Mouse (Mus musculus): ENCODE data around the gene Fasn. TPM values are rescaled to one million over a fixed set of nuclear protein-coding genes. Genes with fewer than 3 reads are reported as not detected.
A peak's percentile ranks its signal among the peaks of the same experiment; 100 is the strongest.

Gene Fasn
- polyA plus RNA-seq, 1 experiment from 2014 or later = 74.2 TPM

GRCm38 (mm10) chr11:120808010-120808409 lies 16.3 kb downstream of the Fasn start:
- no peaks in the 10 kb centered on the region for H3K27me3 ChIP-seq
- H3K9me3 ChIP-seq = no peaks in the 10 kb centered on the region
- 93% methylated on average over 12 of the region's 12 CpGs for WGBS
- no peak for ATAC-seq (ENCODE audit: insufficient number of reproducible peaks, insufficient read depth, low FRiP score, low TSS enrichment)
- H3K9ac ChIP-seq = no peak overlapping the region
- no peak overlapping the region for H3K4me2 ChIP-seq (replicated peaks)
- H3K27ac ChIP-seq = no peak overlapping the region
- no peak overlapping the region for H3K4me3 ChIP-seq
- no peaks in the 10 kb centered on the region for H3K4me1 ChIP-seq
- H3K36me3 ChIP-seq = peaks cover 77% of the 10 kb centered on the region

DNA sequence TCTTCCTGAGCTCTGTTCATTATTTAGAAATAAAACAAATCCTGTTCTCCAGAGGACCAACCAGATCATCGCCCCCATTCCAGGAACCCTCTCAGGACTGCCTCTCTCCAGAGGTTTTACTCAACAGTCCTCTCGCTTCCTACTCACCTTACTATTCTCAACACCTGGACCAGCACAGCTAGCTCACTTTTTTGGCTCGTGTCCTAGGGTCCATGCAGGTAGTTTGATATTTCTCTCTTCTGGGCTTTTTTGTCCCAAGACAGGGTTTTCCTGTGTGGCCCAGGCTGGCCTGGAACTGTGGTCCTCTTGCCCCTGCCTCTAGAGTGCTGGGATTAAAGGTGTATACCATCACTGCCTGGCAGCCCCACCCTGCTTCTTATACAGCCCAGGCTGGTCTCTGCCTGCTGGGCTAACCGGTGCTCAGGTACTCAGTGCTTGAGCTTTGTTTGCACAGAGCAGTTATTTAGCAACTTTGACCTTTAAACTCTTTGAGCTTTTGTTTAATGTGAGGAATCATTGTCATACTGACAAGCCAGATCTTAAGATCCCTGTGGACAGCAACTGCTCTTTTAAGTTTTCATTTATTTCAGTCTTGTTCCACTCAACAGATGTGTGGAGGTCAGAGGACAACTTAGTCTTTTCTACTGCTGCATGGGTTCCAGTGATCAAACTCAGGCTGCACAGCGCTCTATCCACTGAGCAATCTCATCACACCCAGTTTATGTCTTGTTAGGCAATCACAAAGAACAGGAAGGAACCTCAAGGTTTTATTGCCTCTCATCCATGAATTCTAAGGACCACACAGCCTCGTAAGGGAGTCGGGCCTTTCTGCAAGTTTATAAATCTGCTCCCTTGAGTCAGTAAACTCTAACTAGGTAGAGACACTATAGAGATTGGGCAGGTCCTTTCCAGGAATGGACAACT lies 18.7 kb downstream of the Fasn start:
- no peak overlapping the region for H3K4me2 ChIP-seq (replicated peaks)
- 87% methylated on average over 7 of the region's 7 CpGs for WGBS
- no peaks in the 10 kb centered on the region for H3K9me3 ChIP-seq
- H3K27ac ChIP-seq = no peak overlapping the region
- H3K4me3 ChIP-seq = no peak overlapping the region
- H3K27me3 ChIP-seq = no peaks in the 10 kb centered on the region
- no peak for ATAC-seq (ENCODE audit: insufficient number of reproducible peaks, insufficient read depth, low FRiP score, low TSS enrichment)
- no peaks in the 10 kb centered on the region for H3K4me1 ChIP-seq
- no peak overlapping the region for H3K9ac ChIP-seq
- peaks cover 54% of the 10 kb centered on the region for H3K36me3 ChIP-seq

- peaks cover 5% of the 10 kb centered on the region; the same call in 1 of the 2 replicates for H3K4me1 ChIP-seq
- H3K4me2 ChIP-seq (replicated peaks) = no peak overlapping the region
- WGBS = 72% methylated on average over 4 of the region's 4 CpGs
- H3K9me3 ChIP-seq = no peaks in the 10 kb centered on the region
- peaks cover 45% of the 10 kb centered on the region for H3K36me3 ChIP-seq
- H3K9ac ChIP-seq = no peak overlapping the region
- no peak for ATAC-seq (ENCODE audit: insufficient number of reproducible peaks, insufficient read depth, low FRiP score, low TSS enrichment)
- H3K27ac ChIP-seq = no peak overlapping the region
- H3K27me3 ChIP-seq = no peaks in the 10 kb centered on the region
- H3K4me3 ChIP-seq = no peak overlapping the region
Measured at GRCm38 (mm10) chr11:120804769-120805168, 19.6 kb downstream of the Fasn start.

DNA sequence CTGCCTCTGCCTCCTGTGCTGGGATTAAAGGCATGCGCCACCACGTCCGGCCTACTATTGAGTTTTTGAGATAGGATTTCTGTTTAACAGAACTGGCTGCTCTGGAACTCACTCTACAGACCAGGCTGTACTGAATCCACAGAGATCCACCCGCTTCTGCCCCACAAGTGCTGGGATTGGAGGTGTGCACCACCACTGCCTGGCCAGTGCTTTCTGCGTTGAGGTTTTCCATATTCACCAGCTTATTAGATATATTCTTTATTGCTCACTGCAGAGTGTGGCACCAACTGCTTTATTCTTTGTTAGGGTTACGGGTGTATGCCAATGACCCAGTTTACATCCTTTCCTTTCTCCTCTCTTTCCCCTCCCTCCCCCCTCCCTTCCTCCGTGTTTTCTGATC lies 20.1 kb downstream of the Fasn start:
- Histone ChIP-seq H3K4me1 (peaks cover 5% of the 10 kb centered on the region; the same call in 1 of the 2 replicates), H3K27me3 (no peaks in the 10 kb centered on the region), H3K4me2 (replicated peaks) (no peak overlapping the region), H3K27ac (no peak overlapping the region), H3K36me3 (peaks cover 40% of the 10 kb centered on the region), H3K9ac (no peak overlapping the region), H3K4me3 (no peak overlapping the region), H3K9me3 (no peaks in the 10 kb centered on the region)
- no peak for ATAC-seq (ENCODE audit: insufficient number of reproducible peaks, insufficient read depth, low FRiP score, low TSS enrichment)
- 79% methylated on average over 7 of the region's 7 CpGs for WGBS

- Histone ChIP-seq H3K9ac (no peak overlapping the region), H3K4me3 (no peak overlapping the region), H3K4me1 (peaks cover 8% of the 10 kb centered on the region), H3K27ac (no peak overlapping the region; the same call in 1 of the 2 replicates), H3K36me3 (0 out of 2 replicates have a peak, but pooled peaks cover under 1% of the 10 kb centered on the region), H3K4me2 (replicated peaks) (0 out of 2 replicates have a peak overlapping the region, but pooled peaks have one; percentile 4), H3K27me3 (no peaks in the 10 kb centered on the region), H3K9me3 (no peaks in the 10 kb centered on the region)
- WGBS = 13% methylated on average over 10 of the region's 10 CpGs
- ATAC-seq (ENCODE audit: insufficient number of reproducible peaks, insufficient read depth, low FRiP score, low TSS enrichment) = 0 out of 2 replicates have a peak, but pooled peaks have one; percentile 49
Measured at GRCm38 (mm10) chr11:120800061-120800904, 24.1 kb downstream of the Fasn start.

- ATAC-seq (ENCODE audit: insufficient number of reproducible peaks, insufficient read depth, low FRiP score, low TSS enrichment) = no peak
- Histone ChIP-seq H3K9ac (no peak overlapping the region), H3K4me2 (replicated peaks) (no peak overlapping the region), H3K4me3 (no peak overlapping the region), H3K27me3 (no peaks in the 10 kb centered on the region), H3K4me1 (peaks cover 16% of the 10 kb centered on the region), H3K36me3 (peaks cover under 1% of the 10 kb centered on the region; the same call in 1 of the 2 replicates), H3K27ac (no peak overlapping the region; the same call in 1 of the 2 replicates), H3K9me3 (no peaks in the 10 kb centered on the region)
- 67% methylated on average over 6 of the region's 6 CpGs for WGBS
Measured at GRCm38 (mm10) chr11:120799316-120799890, 24.9 kb downstream of the Fasn start.

DNA sequence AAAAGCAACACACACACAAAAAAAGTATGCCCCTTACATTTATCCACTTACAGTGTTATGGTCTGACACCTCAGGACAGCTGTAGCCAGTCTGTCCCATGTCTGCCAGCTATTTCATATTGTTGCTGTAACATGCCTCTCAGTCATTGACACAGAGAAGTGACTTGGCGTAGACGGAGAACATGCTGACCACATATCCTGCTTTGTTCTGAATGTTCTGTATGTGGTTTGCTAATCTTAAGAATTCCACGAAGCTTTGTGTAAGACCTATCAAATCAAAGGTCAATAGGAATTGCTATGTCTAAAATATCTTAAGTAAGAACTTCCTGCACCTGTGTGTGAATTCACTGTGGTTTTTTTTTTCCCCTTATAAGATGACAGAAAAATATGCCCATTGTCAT lies 26.1 kb downstream of the Fasn start:
- no peak for ATAC-seq (ENCODE audit: insufficient number of reproducible peaks, insufficient read depth, low FRiP score, low TSS enrichment)
- no peak overlapping the region for H3K4me2 ChIP-seq (replicated peaks)
- H3K36me3 ChIP-seq = peaks cover 12% of the 10 kb centered on the region
- no peaks in the 10 kb centered on the region for H3K27me3 ChIP-seq
- H3K9me3 ChIP-seq = no peaks in the 10 kb centered on the region
- no peak overlapping the region for H3K9ac ChIP-seq
- no peak overlapping the region for H3K27ac ChIP-seq
- H3K4me1 ChIP-seq = peaks cover 16% of the 10 kb centered on the region
- no peak overlapping the region for H3K4me3 ChIP-seq
- 92% methylated on average over 3 of the region's 3 CpGs for WGBS

GRCm38 (mm10) chr11:120796614-120796946 lies 27.8 kb downstream of the Fasn start:
- H3K4me1 ChIP-seq = peaks cover 16% of the 10 kb centered on the region
- WGBS = 32% methylated on average over 8 of the region's 8 CpGs
- no peak for ATAC-seq (ENCODE audit: insufficient number of reproducible peaks, insufficient read depth, low FRiP score, low TSS enrichment)
- H3K4me3 ChIP-seq = peak overlapping the region; percentile 99
- H3K9me3 ChIP-seq = no peaks in the 10 kb centered on the region
- H3K9ac ChIP-seq = no peak overlapping the region; the same call in 1 of the 2 replicates
- peak overlapping the region; percentile 66 for H3K27ac ChIP-seq
- peaks cover 29% of the 10 kb centered on the region for H3K36me3 ChIP-seq
- H3K4me2 ChIP-seq (replicated peaks) = peak overlapping the region; percentile 37
- no peaks in the 10 kb centered on the region for H3K27me3 ChIP-seq

DNA sequence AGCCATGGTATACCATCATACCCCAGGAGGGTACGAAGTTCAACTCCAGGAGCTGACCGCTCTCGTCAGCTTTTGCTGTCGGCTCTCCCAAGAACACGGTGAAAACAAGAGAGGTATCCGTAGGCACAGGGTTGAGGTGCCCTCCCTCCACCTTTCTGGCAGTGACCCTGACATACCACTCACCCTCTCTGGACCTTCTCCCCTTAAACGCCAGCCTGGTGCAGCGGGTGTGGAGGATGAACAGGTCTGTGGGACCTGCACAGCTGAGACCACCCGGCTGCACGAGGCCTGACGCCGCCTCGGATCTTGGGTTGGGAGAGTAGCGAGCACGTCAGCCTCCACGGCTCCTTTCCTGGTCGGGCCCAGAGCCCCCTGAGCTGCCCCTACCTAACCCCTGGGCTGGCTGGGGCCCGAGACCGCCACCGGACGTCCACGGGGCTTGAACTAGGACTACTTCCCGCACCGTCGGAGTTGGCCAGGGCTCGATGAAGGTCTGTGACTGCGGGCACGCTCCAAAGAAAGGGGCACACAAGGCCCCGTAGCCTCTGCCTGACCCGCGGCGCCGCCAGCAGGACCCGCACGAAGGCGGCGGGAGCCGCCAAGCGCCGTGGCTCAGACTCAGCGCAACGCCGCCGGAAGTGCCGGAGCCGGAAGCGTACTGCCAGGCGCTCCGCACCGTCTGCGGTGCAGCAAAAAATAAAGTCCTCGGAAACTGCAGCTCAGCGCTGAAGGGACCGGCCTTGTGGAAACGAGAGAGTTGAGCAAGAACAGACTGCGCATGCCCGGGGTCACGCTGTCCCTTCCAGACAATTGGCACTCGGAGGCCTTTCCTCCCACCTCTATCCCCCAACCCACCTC lies 28.4 kb downstream of the Fasn start, which contains the start of gene Dus1l:
Gene Dus1l, minus strand, starts transcription at position 648 of the 858 bp plus-strand sequence.
- Histone ChIP-seq H3K4me3 (peak within 1 kb of the TSS; percentile 99), H3K9ac (peak within 1 kb of the TSS; percentile 98), H3K4me1 (peaks cover 16% of the 10 kb centered on the region), H3K27ac (peak within 1 kb of the TSS; percentile 66), H3K36me3 (peaks cover 35% of the 10 kb centered on the region), H3K27me3 (no peaks in the 10 kb centered on the region), H3K9me3 (no peaks in the 10 kb centered on the region), H3K4me2 (replicated peaks) (peak within 1 kb of the TSS; percentile 99)
- 2% methylated on average over 59 of the region's 59 CpGs for WGBS
- ATAC-seq (ENCODE audit: insufficient number of reproducible peaks, insufficient read depth, low FRiP score, low TSS enrichment) = peak; percentile 67

GRCm38 (mm10) chr11:120792652-120793051 lies 31.7 kb downstream of the Fasn start:
- Histone ChIP-seq H3K27ac (no peak overlapping the region), H3K27me3 (no peaks in the 10 kb centered on the region), H3K4me3 (no peak overlapping the region), H3K4me1 (peaks cover 12% of the 10 kb centered on the region), H3K4me2 (replicated peaks) (no peak overlapping the region), H3K9me3 (no peaks in the 10 kb centered on the region), H3K9ac (no peak overlapping the region), H3K36me3 (peaks cover 63% of the 10 kb centered on the region)
- no peak for ATAC-seq (ENCODE audit: insufficient number of reproducible peaks, insufficient read depth, low FRiP score, low TSS enrichment)
- 92% methylated on average over 9 of the region's 9 CpGs for WGBS
